Mouse (Mus musculus) intestine, postnatal 0 days (tissue): ENCODE results near the gene Mapk8ip1. TPM values are rescaled to one million over a fixed set of nuclear protein-coding genes. Genes with fewer than 3 reads are reported as not detected.

Experiments used
- ATAC-seq: fragments of 200-750 bp; cut with Nextera tagmentation; 2 replicates; pipeline ENCODE4 v1.8.0; 2017; ENCODE audit warnings: mild to moderate bottlenecking, moderate TSS enrichment, moderate library complexity
- H3K27ac ChIP-seq: fragments of 300-500 bp; sonication (generic); 2 replicates; pipeline ENCODE4 v1.5.1; 2014; ENCODE audit warnings: mild to moderate bottlenecking, low read depth, low read length, moderate library complexity
- H3K27me3 ChIP-seq: fragments of 300-500 bp; sonication (generic); replicated peaks from 2 replicates; pipeline ENCODE4 v1.6.1; 2014; ENCODE audit warnings: low read length, mixed read lengths; ENCODE audit not compliant: control insufficient read depth, insufficient read depth
- H3K36me3 ChIP-seq: fragments of 300-500 bp; sonication (generic); 2 replicates; pipeline ENCODE4 v1.6.1; 2014; ENCODE audit warnings: mild to moderate bottlenecking, moderate library complexity; ENCODE audit not compliant: control insufficient read depth, insufficient read depth
- H3K4me1 ChIP-seq: fragments of 300-500 bp; sonication (generic); replicated peaks from 2 replicates; pipeline ENCODE4 v1.6.1; 2014; ENCODE audit warnings: antibody characterized with exemption, low read length, mixed read lengths; ENCODE audit not compliant: control insufficient read depth, insufficient read depth
- H3K4me2 ChIP-seq: fragments of 300-500 bp; sonication (generic); replicated peaks from 2 replicates; pipeline ENCODE4 v1.6.1; 2014; ENCODE audit warnings: low read depth, mild to moderate bottlenecking, moderate library complexity
- H3K4me3 ChIP-seq: fragments of 300-500 bp; sonication (generic); 2 replicates; pipeline ENCODE4 v1.5.1; 2014; ENCODE audit warnings: low read depth, low read length
- H3K9ac ChIP-seq: fragments of 300-500 bp; sonication (generic); 2 replicates; pipeline ENCODE4 v1.6.1; 2014; ENCODE audit warnings: mild to moderate bottlenecking, low read depth, low read length
- H3K9me3 ChIP-seq: fragments of 300-500 bp; sonication (generic); 2 replicates; pipeline ENCODE4 v1.6.1; 2016; ENCODE audit warnings: mixed run types; ENCODE audit not compliant: control insufficient read depth
- CTCF ChIP-seq: sonication (generic); IDR thresholded peaks from 2 replicates; pipeline ENCODE4 v1.5.1; 2016; ENCODE audit warnings: low read depth, mild to moderate bottlenecking, control low read depth, antibody characterized with exemption, moderate library complexity
- microRNA-seq: library from miRNA; unstranded; fragments of <30 nt; microRNA quantifications from one replicate; pipeline ENCODE4, GENCODE M21; 2016
- polyA plus RNA-seq: library from polyadenylated mRNA; unstranded; fragments of >200 nt; fragmentation: Nextera tagmentation; extraction: Ambion mirVana; gene quantifications from 2 replicates; pipeline ENCODE4 v1.2.1, GENCODE M21; 2015

The Mapk8ip1 gene
- polyA plus RNA-seq, 1 experiment from 2014 or later, result 7.2 TPM

DNA sequence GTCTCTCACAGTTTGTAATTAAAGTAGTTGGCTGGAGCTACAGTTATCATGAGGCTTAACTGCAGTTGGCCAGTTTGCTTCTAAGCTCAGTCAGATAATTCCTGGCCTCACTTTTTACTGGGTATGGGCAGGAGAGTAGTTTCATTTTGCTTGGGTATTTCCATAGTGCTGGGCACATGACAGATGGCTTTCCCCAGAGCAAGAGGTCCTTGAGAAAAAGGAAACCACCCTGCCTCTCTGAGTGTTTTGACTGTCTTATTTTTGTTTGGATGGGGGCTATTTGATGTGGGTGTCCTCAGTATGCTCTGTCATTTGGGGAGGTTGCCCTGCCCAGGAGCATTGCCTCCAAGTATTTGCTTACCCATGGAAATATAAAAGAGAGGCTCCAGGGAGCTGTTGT, 58.6 kb downstream of the Mapk8ip1 start:
- Histone ChIP-seq H3K27me3 (no peaks in the 10 kb centered on the region), H3K9me3 (no peaks in the 10 kb centered on the region), H3K4me3 (no peak overlapping the region), H3K36me3 (peaks cover 8% of the 10 kb centered on the region; the same call in 1 of the 2 replicates), H3K27ac (no peak overlapping the region), H3K9ac (no peak overlapping the region; the same call in 1 of the 2 replicates), H3K4me2 (no peak overlapping the region), H3K4me1 (no peaks in the 10 kb centered on the region)
- no peak for TF ChIP-seq CTCF
- no peak for ATAC-seq

Small RNAs within 50 kb of the gene (microRNA-seq; reads per million reads assigned to microRNA genes)
- not detected for gene Mir7000

Other genes with a start within 250 kb of the Mapk8ip1 start
- 84.8 and 86.0 TPM in 2 replicates for gene Pex16, start 26.6 kb downstream of the Mapk8ip1 start, polyA plus RNA-seq
- 8.3 and 9.1 TPM in 2 replicates for gene Large2, start 26.4 kb downstream of the Mapk8ip1 start, polyA plus RNA-seq
- gene 1700029I15Rik, start 18.7 kb downstream of the Mapk8ip1 start, polyA plus RNA-seq, result 2.1 and 3.1 TPM in 2 replicates
- 10.0 and 11.7 TPM in 2 replicates for gene Cry2, start 32.8 kb upstream of the Mapk8ip1 start, polyA plus RNA-seq
- 51.9 and 59.2 TPM in 2 replicates for gene Slc35c1, start 59.3 kb upstream of the Mapk8ip1 start, polyA plus RNA-seq
- gene Chst1, start 198.4 kb upstream of the Mapk8ip1 start, polyA plus RNA-seq, result 2.2 and 2.3 TPM in 2 replicates